Mouse (Mus musculus) cortical plate, adult 2 months (tissue): ENCODE measurements around the gene 1110051M20Rik.

Experiments
- CTCF ChIP-seq: fragments of 200-500 bp; IDR thresholded peaks from 2 replicates; pipeline ENCODE4 v1.5.1; 2011; ENCODE audit warnings: mild to moderate bottlenecking, control low read depth, low read length; ENCODE audit not compliant: insufficient read depth; ENCODE audit errors: extremely low read depth
- POLR2A ChIP-seq: fragments of 200-500 bp; IDR thresholded peaks from 2 replicates; pipeline ENCODE4 v1.6.1; 2011; ENCODE audit warnings: mild to moderate bottlenecking, low read length, control low read depth; ENCODE audit not compliant: insufficient read depth; ENCODE audit errors: extremely low read depth

- no peak for TF ChIP-seq CTCF
- no peak for TF ChIP-seq POLR2A
Observed at GRCm38 (mm10) chr2:91254725-91255380, 189.7 kb downstream of the 1110051M20Rik start.
